Mouse (Mus musculus) forebrain, embryonic 15.5 days (tissue): ENCODE data around the gene Xrn1. TPM values are rescaled to one million over a fixed set of nuclear protein-coding genes. Genes with fewer than 3 reads are reported as not detected.
"Not testable (repeated sequence)": the region's sequence is repeated elsewhere in the genome, so short reads cannot be mapped to it uniquely, and the experiment has no call there.

Source experiments
- ATAC-seq: fragments of 200-750 bp; cut with Nextera tagmentation; replicated peaks from 2 replicates; pipeline ENCODE4 v1.8.0; 2017; ENCODE audit warnings: mild to moderate bottlenecking, moderate TSS enrichment, moderate library complexity
- H3K27ac ChIP-seq: fragments of 300-500 bp; sonication (generic); replicated peaks from 2 replicates; pipeline ENCODE4 v1.5.1; 2015; ENCODE audit warnings: mild to moderate bottlenecking, inconsistent platforms
- H3K27me3 ChIP-seq: fragments of 300-500 bp; sonication (generic); 2 replicates; pipeline ENCODE4 v1.6.1; 2015; ENCODE audit warnings: inconsistent platforms
- H3K36me3 ChIP-seq: fragments of 300-500 bp; sonication (generic); 2 replicates; pipeline ENCODE4 v1.6.1; 2015; ENCODE audit warnings: mild to moderate bottlenecking, inconsistent platforms
- H3K4me1 ChIP-seq: fragments of 300-500 bp; sonication (generic); 2 replicates; pipeline ENCODE4 v1.6.1; 2015; ENCODE audit warnings: inconsistent platforms
- H3K4me2 ChIP-seq: fragments of 300-500 bp; sonication (generic); replicated peaks from 2 replicates; pipeline ENCODE4 v1.6.1; 2015; ENCODE audit warnings: mild to moderate bottlenecking, inconsistent platforms
- H3K4me3 ChIP-seq: fragments of 300-500 bp; sonication (generic); 2 replicates; pipeline ENCODE4 v1.5.1; 2015; ENCODE audit warnings: mild to moderate bottlenecking, inconsistent platforms
- H3K9ac ChIP-seq: fragments of 300-500 bp; sonication (generic); replicated peaks from 2 replicates; pipeline ENCODE4 v1.6.1; 2015; ENCODE audit warnings: mild to moderate bottlenecking, inconsistent platforms
- H3K9me3 ChIP-seq: fragments of 300-500 bp; sonication (generic); 2 replicates; pipeline ENCODE4 v1.6.1; 2016; ENCODE audit warnings: inconsistent platforms
- WGBS: fragments of 180-500 bp; shearing (Covaris S2); methylation state at CpG from one replicate; pipeline ENCODE4 v1.1.7; 2015; ENCODE audit warnings: mixed read lengths; 5-methylcytosine and 5-hydroxymethylcytosine counted together
- polyA plus RNA-seq: library from polyadenylated mRNA; unstranded; fragments of >200 nt; fragmentation: Nextera tagmentation; extraction: Ambion mirVana; gene quantifications from 2 replicates; pipeline ENCODE4 v1.2.1, GENCODE M21; 2015

Gene Xrn1
- 18.0 and 18.8 TPM in 2 replicates for polyA plus RNA-seq

GRCm38 (mm10) chr9:95954585-95955461 is at the start of gene Xrn1:
Gene Xrn1, plus strand, starts transcription at chr9:95954760.
- no peaks in the 10 kb centered on the region for H3K9me3 ChIP-seq
- ATAC-seq = peak; percentile 99
- H3K36me3 ChIP-seq = peaks cover 9% of the 10 kb centered on the region
- H3K9ac ChIP-seq = peak within 1 kb of the TSS; percentile 93
- no peaks in the 10 kb centered on the region for H3K27me3 ChIP-seq
- H3K4me2 ChIP-seq = peak within 1 kb of the TSS; percentile 77
- H3K4me3 ChIP-seq = peak within 1 kb of the TSS; percentile 99
- under 1% methylated on average over 54 of the region's 57 CpGs for WGBS
- H3K4me1 ChIP-seq = peaks cover 11% of the 10 kb centered on the region
- peak within 1 kb of the TSS; percentile 82 for H3K27ac ChIP-seq

DNA sequence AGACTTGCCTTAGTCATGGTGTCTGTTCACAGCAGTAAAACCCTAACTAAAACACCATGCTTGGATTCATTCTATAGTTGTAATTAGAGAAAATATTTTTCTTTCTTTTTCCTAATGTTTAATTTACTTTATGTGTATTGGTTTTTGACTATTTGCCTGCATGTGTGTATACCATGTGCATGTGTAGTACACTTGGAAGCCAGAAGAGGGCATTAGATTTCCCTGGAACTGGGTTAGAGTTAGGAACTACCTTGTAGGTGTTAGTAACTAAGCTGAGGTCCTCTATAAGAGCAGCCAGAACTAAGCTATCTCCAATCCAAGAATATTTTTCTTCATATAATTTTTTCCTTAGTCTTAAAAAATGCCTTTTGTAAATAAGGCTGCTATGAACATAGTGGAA is 21.7 kb upstream of the Xrn1 start:
- H3K27me3 ChIP-seq = no peaks in the 10 kb centered on the region
- ATAC-seq = no peak
- H3K4me1 ChIP-seq = no peaks in the 10 kb centered on the region
- no peak overlapping the region for H3K4me2 ChIP-seq
- no peak overlapping the region for H3K4me3 ChIP-seq
- no peak overlapping the region for H3K27ac ChIP-seq
- no peaks in the 10 kb centered on the region for H3K9me3 ChIP-seq
- no peak overlapping the region for H3K9ac ChIP-seq
- peaks cover 20% of the 10 kb centered on the region for H3K36me3 ChIP-seq

DNA sequence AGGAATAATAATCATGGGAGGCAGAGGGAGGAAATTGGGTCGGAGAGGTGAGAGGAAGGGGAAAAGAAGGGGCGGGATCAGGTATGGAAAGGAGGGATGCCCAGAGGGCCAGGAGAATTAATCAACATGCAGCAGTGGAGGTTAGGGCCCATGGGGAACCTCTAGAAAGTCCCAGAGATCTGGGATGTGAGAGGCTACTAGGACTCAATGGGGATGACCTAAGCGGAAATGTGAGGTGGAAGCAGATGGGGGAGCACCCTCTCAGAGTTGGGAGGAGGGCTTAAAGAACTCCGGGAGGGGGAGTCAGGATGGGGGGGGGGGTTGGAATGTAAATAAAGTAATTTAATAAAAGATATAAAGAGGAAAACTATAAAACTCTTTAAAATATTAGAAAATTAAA is 902 bp upstream of the Xrn1 start:
- H3K9ac ChIP-seq = no peak overlapping the region
- H3K4me1 ChIP-seq = peaks cover 11% of the 10 kb centered on the region
- H3K4me2 ChIP-seq = peak overlapping the region; percentile 77; the same call in 1 of the 2 replicates
- H3K27ac ChIP-seq = no peak overlapping the region
- no peak overlapping the region for H3K4me3 ChIP-seq
- no peaks in the 10 kb centered on the region for H3K9me3 ChIP-seq
- WGBS = 75% methylated on average over 4 of the region's 4 CpGs
- no peaks in the 10 kb centered on the region for H3K27me3 ChIP-seq
- ATAC-seq = no peak
- peaks cover 9% of the 10 kb centered on the region for H3K36me3 ChIP-seq

DNA sequence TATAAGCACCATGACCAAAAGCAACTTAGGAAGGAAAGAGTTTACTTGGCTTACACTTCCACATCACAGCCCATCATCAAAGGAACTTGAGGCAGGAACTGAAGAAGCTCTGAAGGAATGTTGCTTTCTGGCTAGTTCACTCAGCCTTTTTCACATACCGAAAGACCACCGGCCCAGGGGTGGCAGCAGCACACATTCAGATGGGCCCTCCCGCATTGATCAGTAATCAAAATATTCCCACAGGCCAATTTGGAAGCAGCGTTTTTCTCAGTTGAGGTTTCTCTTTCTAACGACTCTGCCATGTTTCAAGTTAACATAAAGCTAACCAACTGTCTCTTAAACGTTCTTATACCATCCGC is 355 bp upstream of the Xrn1 start:
- Histone ChIP-seq H3K9me3 (no peaks in the 10 kb centered on the region), H3K36me3 (peaks cover 9% of the 10 kb centered on the region), H3K4me2 (peak overlapping the region; percentile 77), H3K27me3 (no peaks in the 10 kb centered on the region), H3K4me3 (peak overlapping the region; percentile 99), H3K9ac (peak overlapping the region; percentile 93), H3K4me1 (peaks cover 11% of the 10 kb centered on the region), H3K27ac (peak overlapping the region; percentile 82; the same call in 1 of the 2 replicates)
- ATAC-seq = peak; percentile 87
- 0% methylated on average over 7 of the region's 7 CpGs for WGBS

DNA sequence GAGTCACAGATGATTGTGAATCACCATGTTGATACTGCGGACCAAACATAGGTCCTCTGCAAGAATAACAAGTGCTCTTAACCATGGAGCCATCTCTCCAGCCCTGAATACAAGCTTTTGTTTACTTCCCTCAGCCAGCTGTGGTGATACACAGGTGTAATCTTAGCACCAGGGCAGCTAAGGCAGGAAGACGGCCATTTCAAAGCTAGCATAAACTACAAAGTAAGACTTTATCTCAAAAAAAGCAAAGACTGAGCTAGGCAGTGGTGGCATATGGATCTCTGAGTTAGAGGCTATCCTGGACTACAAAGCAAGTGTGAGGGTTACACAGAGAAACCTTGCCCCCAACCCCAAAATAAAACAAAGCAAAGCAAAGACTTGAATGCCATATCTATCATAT is 3.1 kb downstream of the Xrn1 start:
- no peaks in the 10 kb centered on the region for H3K27me3 ChIP-seq
- 91% methylated on average over 2 of the region's 2 CpGs for WGBS
- no peak for ATAC-seq
- no peak overlapping the region for H3K4me3 ChIP-seq
- no peak overlapping the region for H3K4me2 ChIP-seq
- H3K9me3 ChIP-seq = no peaks in the 10 kb centered on the region
- no peak overlapping the region for H3K27ac ChIP-seq
- H3K9ac ChIP-seq = no peak overlapping the region
- peaks cover 11% of the 10 kb centered on the region for H3K4me1 ChIP-seq
- H3K36me3 ChIP-seq = 0 out of 2 replicates have a peak, but pooled peaks cover 3% of the 10 kb centered on the region

GRCm38 (mm10) chr9:95958041-95958730 is 3.6 kb downstream of the Xrn1 start:
- ATAC-seq = no peak
- 95% methylated on average over 7 of the region's 7 CpGs for WGBS

GRCm38 (mm10) chr9:95958731-95959105 is 4.2 kb downstream of the Xrn1 start:
- H3K4me1 ChIP-seq, H3K27me3 ChIP-seq, H3K4me3 ChIP-seq, H3K9me3 ChIP-seq, H3K9ac ChIP-seq, ATAC-seq, H3K27ac ChIP-seq, H3K36me3 ChIP-seq, H3K4me2 ChIP-seq: not testable (repeated sequence)
- WGBS = 97% methylated on average over 2 of the region's 2 CpGs

More at GRCm38 (mm10) chr9:95958041-95958730, 3.6 kb downstream of the Xrn1 start:
- Histone ChIP-seq H3K9me3 (no peaks in the 10 kb centered on the region), H3K4me2 (no peak overlapping the region), H3K27ac (no peak overlapping the region), H3K27me3 (no peaks in the 10 kb centered on the region), H3K4me1 (peaks cover 11% of the 10 kb centered on the region), H3K9ac (no peak overlapping the region), H3K36me3 (0 out of 2 replicates have a peak, but pooled peaks cover 3% of the 10 kb centered on the region), H3K4me3 (no peak overlapping the region)

- WGBS = 71% methylated on average over 6 of the region's 6 CpGs
- no peak overlapping the region for H3K4me3 ChIP-seq
- no peak for ATAC-seq
Measured at GRCm38 (mm10) chr9:95959246-95959645, 4.7 kb downstream of the Xrn1 start.

DNA sequence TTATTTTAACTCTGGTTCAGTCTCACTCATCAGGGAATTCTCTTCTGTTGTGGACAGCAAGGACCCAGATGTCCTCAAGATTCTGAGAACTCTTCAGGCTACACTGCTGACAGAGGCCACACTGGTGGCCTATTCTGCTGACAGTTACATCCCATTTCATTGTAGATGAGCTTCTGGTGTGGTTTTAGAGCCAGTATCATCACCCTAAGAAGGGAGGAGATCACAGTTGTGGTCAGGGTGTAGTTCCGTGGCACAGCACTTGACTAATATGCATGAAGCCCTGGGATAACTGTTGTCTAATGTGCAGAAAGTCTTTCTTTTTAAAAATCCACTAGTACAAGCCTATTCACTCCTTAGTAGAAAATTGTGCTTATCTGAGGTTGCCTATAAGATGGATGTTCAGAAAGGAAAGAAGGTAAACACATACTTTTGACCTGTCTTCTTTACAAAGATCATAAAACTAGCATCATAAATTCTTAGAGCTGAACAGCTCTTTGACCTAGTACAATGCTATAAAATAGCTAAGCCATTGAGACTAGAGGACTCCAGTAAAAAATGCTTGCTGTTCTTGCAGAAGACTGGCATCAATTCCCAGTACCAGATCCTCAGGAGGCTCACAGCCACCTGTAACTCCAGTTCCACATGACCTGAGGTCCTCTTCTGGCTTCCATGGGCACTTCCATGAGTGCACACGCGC is 5.3 kb downstream of the Xrn1 start:
- no peak for ATAC-seq
- Histone ChIP-seq H3K9me3 (no peaks in the 10 kb centered on the region), H3K36me3 (peaks cover 13% of the 10 kb centered on the region), H3K27ac (no peak overlapping the region), H3K9ac (no peak overlapping the region), H3K4me1 (peaks cover 5% of the 10 kb centered on the region; the same call in 1 of the 2 replicates), H3K27me3 (no peaks in the 10 kb centered on the region), H3K4me3 (no peak overlapping the region), H3K4me2 (no peak overlapping the region)
- 90% methylated on average over 3 of the region's 3 CpGs for WGBS

More at GRCm38 (mm10) chr9:95959246-95959645, 4.7 kb downstream of the Xrn1 start:
- Histone ChIP-seq H3K36me3 (peaks cover 6% of the 10 kb centered on the region; the same call in 1 of the 2 replicates), H3K4me1 (peaks cover 5% of the 10 kb centered on the region; the same call in 1 of the 2 replicates), H3K27ac (no peak overlapping the region), H3K9me3 (no peaks in the 10 kb centered on the region), H3K4me2 (no peak overlapping the region), H3K27me3 (no peaks in the 10 kb centered on the region), H3K9ac (no peak overlapping the region)

GRCm38 (mm10) chr9:95961058-95961457 is 6.5 kb downstream of the Xrn1 start:
- no peak for ATAC-seq
- H3K27me3 ChIP-seq = no peaks in the 10 kb centered on the region
- peaks cover 18% of the 10 kb centered on the region for H3K36me3 ChIP-seq
- peaks cover 5% of the 10 kb centered on the region; the same call in 1 of the 2 replicates for H3K4me1 ChIP-seq
- H3K27ac ChIP-seq = no peak overlapping the region
- H3K4me3 ChIP-seq = no peak overlapping the region
- H3K4me2 ChIP-seq = no peak overlapping the region
- H3K9me3 ChIP-seq = no peaks in the 10 kb centered on the region
- H3K9ac ChIP-seq = no peak overlapping the region

- Histone ChIP-seq H3K27me3 (no peaks in the 10 kb centered on the region), H3K4me3 (no peak overlapping the region), H3K36me3 (peaks cover 28% of the 10 kb centered on the region), H3K4me1 (no peaks in the 10 kb centered on the region), H3K9ac (no peak overlapping the region), H3K4me2 (no peak overlapping the region), H3K27ac (no peak overlapping the region), H3K9me3 (no peaks in the 10 kb centered on the region)
- 94% methylated on average over 13 of the region's 13 CpGs for whole genome bisulfite sequencing
- no peak for ATAC-seq
Measured at GRCm38 (mm10) chr9:95964037-95964436, 9.5 kb downstream of the Xrn1 start.

- ATAC-seq = no peak
Measured at GRCm38 (mm10) chr9:95978279-95978678, 23.7 kb downstream of the Xrn1 start.

More at GRCm38 (mm10) chr9:95978279-95978678, 23.7 kb downstream of the Xrn1 start:
- Histone ChIP-seq H3K9ac (no peak overlapping the region), H3K9me3 (no peaks in the 10 kb centered on the region), H3K27me3 (no peaks in the 10 kb centered on the region), H3K4me2 (no peak overlapping the region), H3K27ac (no peak overlapping the region), H3K4me1 (no peaks in the 10 kb centered on the region), H3K4me3 (no peak overlapping the region), H3K36me3 (peaks cover 68% of the 10 kb centered on the region)
- 94% methylated on average over 2 of the region's 2 CpGs for WGBS
